Mouse (Mus musculus): ENCODE measurements at regions not wholly inside any gene's neighbourhood (a gene's known extent, or its start where the extent isn't known, plus 50 kb on each side); places are given as distances from the start of the nearest gene placed in this dataset.

DNA sequence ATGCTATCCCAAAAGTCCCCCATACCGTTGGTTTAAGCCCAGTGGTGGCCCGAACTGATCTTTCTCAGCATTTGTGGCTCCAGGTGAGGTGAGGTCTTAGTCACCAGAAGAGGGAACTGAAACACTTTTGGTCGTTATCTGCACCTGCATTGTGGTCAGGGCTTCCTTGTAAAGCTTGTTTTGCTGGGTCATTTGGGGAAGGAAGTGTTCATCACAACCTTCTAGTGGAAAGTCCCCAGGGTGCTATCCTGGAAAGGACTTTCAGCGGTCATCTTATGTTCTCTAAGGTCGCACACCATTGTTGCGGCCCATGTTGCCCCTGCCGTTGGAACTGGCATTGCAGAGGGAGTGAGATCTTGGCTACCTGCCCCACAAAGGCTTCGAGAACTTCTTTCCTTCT lies 651.5 kb upstream of the Pcdh9 start:
- H3K36me3 ChIP-seq (ENCODE audit: control insufficient read depth in 1 of 2, insufficient read depth in 2 of 2, low read length in 2 of 2), result no peaks in the 10 kb centered on the region
- H3K4me3 ChIP-seq (ENCODE audit: control insufficient read depth in 1 of 2, insufficient read depth in 1 of 2, low read depth in 2 of 2, low read length in 2 of 2), result no peak overlapping the region
- no peaks in the 10 kb centered on the region for H3K27me3 ChIP-seq (ENCODE audit: control insufficient read depth in 1 of 2, insufficient read depth in 2 of 2, low read length in 2 of 2)
- no peaks in the 10 kb centered on the region for H3K4me1 ChIP-seq (ENCODE audit: control insufficient read depth in 1 of 2, insufficient read depth in 2 of 2, low read length in 2 of 2)
- H3K27ac ChIP-seq (ENCODE audit: control insufficient read depth, low read depth, low read length), result no peak overlapping the region
- no peak overlapping the region for H3K9ac ChIP-seq (ENCODE audit: control insufficient read depth, low read depth, low read length, poor library complexity, severe bottlenecking)
- peak; percentile 36 for DNase-seq (ENCODE audit: low read depth, low spot score)
- H3K79me2 ChIP-seq (ENCODE audit: control insufficient read depth, insufficient read depth, low read length, poor library complexity), result no peaks in the 10 kb centered on the region
- H3K9me3 ChIP-seq (replicated peaks; ENCODE audit: insufficient read depth, low read length), result no peaks in the 10 kb centered on the region
- TF ChIP-seq EP300 (IDR thresholded peaks at IDR 0.05; ENCODE audit: low read depth in 1 of 2, low read length in 2 of 2), result peak in 1 of 2 experiments; percentile 37; a peak in 1 of 4 replicates
- no peak for TF ChIP-seq MEF2A (IDR thresholded peaks at IDR 0.05; ENCODE audit: extremely low read depth, insufficient replicate concordance, low read depth, low read length, poor library complexity, severe bottlenecking)
- TF ChIP-seq TAL1 (IDR thresholded peaks at IDR 0.05; ENCODE audit: low read length), result no peak
- no peak for TF ChIP-seq CHD2 (IDR thresholded peaks at IDR 0.05; ENCODE audit: low read length)

DNA sequence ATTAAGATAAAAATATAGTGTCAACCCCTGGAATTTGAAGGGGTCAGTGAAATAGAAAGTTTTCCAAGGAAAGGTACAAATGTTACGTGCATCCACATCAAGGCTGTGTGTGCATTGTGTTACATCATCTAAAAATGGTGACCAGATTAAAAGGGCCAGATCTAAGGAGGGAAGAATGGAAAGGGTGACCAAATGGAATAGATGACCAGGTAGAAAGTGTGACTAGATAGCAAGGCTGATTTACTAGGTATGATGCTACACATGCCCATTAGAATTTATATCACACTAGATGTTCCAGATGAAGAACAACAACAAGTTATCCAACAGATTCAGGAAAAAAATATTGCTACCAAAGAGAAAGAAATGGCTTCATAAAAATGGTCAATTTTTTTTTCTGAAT lies 635.2 kb upstream of the Pcdh9 start:
- H3K79me2 ChIP-seq (ENCODE audit: control insufficient read depth, insufficient read depth, low read length, poor library complexity), result no peaks in the 10 kb centered on the region
- no peak for TF ChIP-seq ZKSCAN1 (IDR thresholded peaks at IDR 0.05; ENCODE audit: low read depth, low read length)
- no peak for TF ChIP-seq USF2 (IDR thresholded peaks at IDR 0.05; ENCODE audit: borderline replicate concordance in 1 of 2, insufficient read depth in 1 of 2, low read depth in 1 of 2, low read length in 2 of 2)
- no peak for TF ChIP-seq TAL1 (IDR thresholded peaks at IDR 0.05; ENCODE audit: low read length)
- TF ChIP-seq POLR2AphosphoS2 (IDR thresholded peaks at IDR 0.05; ENCODE audit: low read length), result no peak
- no peak for TF ChIP-seq TCF12 (IDR thresholded peaks at IDR 0.05; ENCODE audit: low read depth, low read length)
- H3K27me3 ChIP-seq (ENCODE audit: control insufficient read depth in 1 of 2, insufficient read depth in 2 of 2, low read length in 2 of 2), result no peaks in the 10 kb centered on the region
- H3K36me3 ChIP-seq (ENCODE audit: control insufficient read depth in 1 of 2, insufficient read depth in 2 of 2, low read length in 2 of 2), result no peaks in the 10 kb centered on the region
- no peak overlapping the region for H3K9ac ChIP-seq (ENCODE audit: control insufficient read depth, low read depth, low read length, poor library complexity, severe bottlenecking)
- H3K4me3 ChIP-seq (ENCODE audit: control insufficient read depth in 1 of 2, insufficient read depth in 1 of 2, low read depth in 2 of 2, low read length in 2 of 2), result no peak overlapping the region
- no peak for DNase-seq (ENCODE audit: low read depth, low spot score)
- H3K4me1 ChIP-seq (ENCODE audit: control insufficient read depth in 1 of 2, insufficient read depth in 2 of 2, low read length in 2 of 2), result no peaks in the 10 kb centered on the region
- H3K9me3 ChIP-seq (replicated peaks; ENCODE audit: insufficient read depth, low read length), result no peaks in the 10 kb centered on the region
- H3K27ac ChIP-seq (ENCODE audit: control insufficient read depth, low read depth, low read length), result no peak overlapping the region

- Histone ChIP-seq H3K4me3 (ENCODE audit: control insufficient read depth in 1 of 2, insufficient read depth in 1 of 2, low read depth in 2 of 2, low read length in 2 of 2) (no peak overlapping the region), H3K9ac (ENCODE audit: control insufficient read depth, low read depth, low read length, poor library complexity, severe bottlenecking) (no peak overlapping the region), H3K27me3 (ENCODE audit: control insufficient read depth in 1 of 2, insufficient read depth in 2 of 2, low read length in 2 of 2) (no peaks in the 10 kb centered on the region), H3K27ac (ENCODE audit: control insufficient read depth, low read depth, low read length) (no peak overlapping the region), H3K9me3 (replicated peaks; ENCODE audit: insufficient read depth, low read length) (no peaks in the 10 kb centered on the region), H3K36me3 (ENCODE audit: control insufficient read depth in 1 of 2, insufficient read depth in 2 of 2, low read length in 2 of 2) (no peaks in the 10 kb centered on the region), H3K79me2 (ENCODE audit: control insufficient read depth, insufficient read depth, low read length, poor library complexity) (no peaks in the 10 kb centered on the region), H3K4me1 (ENCODE audit: control insufficient read depth in 1 of 2, insufficient read depth in 2 of 2, low read length in 2 of 2) (no peaks in the 10 kb centered on the region)
- no peak for DNase-seq (ENCODE audit: low read depth, low spot score)
- no peak for TF ChIP-seq CHD1 (IDR thresholded peaks at IDR 0.05; ENCODE audit: low read depth, low read length)
- TF ChIP-seq RCOR1 (IDR thresholded peaks at IDR 0.05; ENCODE audit: low read depth, low read length), result no peak
- TF ChIP-seq ETS1 (IDR thresholded peaks at IDR 0.05; ENCODE audit: low read depth, low read length), result no peak
- TF ChIP-seq MYC (IDR thresholded peaks at IDR 0.05; ENCODE audit: low read depth, low read length), result no peak
- TF ChIP-seq GABPA (IDR thresholded peaks at IDR 0.05; ENCODE audit: low read depth, low read length), result no peak
- TF ChIP-seq TCF12 (IDR thresholded peaks at IDR 0.05; ENCODE audit: low read depth, low read length), result no peak
- no peak for TF ChIP-seq SMC3 (IDR thresholded peaks at IDR 0.05; ENCODE audit: low read depth, low read length)
- no peak for TF ChIP-seq USF1 (IDR thresholded peaks at IDR 0.05; ENCODE audit: low read depth, low read length)
- no peak for TF ChIP-seq MXI1 (IDR thresholded peaks at IDR 0.05; ENCODE audit: low read depth, low read length)
- no peak for TF ChIP-seq SIN3A (IDR thresholded peaks at IDR 0.05; ENCODE audit: low read length)
- TF ChIP-seq POLR2AphosphoS2 (IDR thresholded peaks at IDR 0.05; ENCODE audit: low read length), result no peak
- TF ChIP-seq ZMIZ1 (IDR thresholded peaks at IDR 0.05; ENCODE audit: low read depth, low read length), result no peak
- TF ChIP-seq E2F4 (IDR thresholded peaks at IDR 0.05; ENCODE audit: borderline replicate concordance, low read depth, low read length), result no peak
- no peak for TF ChIP-seq POLR2A (IDR thresholded peaks at IDR 0.05; ENCODE audit: control insufficient read depth in 1 of 2, insufficient read depth in 1 of 2, low read depth in 1 of 2, low read length in 2 of 2, poor library complexity in 1 of 2)
- TF ChIP-seq HCFC1 (IDR thresholded peaks at IDR 0.05; ENCODE audit: low read depth, low read length), result no peak
- no peak for TF ChIP-seq MEF2A (IDR thresholded peaks at IDR 0.05; ENCODE audit: extremely low read depth, insufficient replicate concordance, low read depth, low read length, poor library complexity, severe bottlenecking)
- no peak for TF ChIP-seq ZC3H11A (IDR thresholded peaks at IDR 0.05; ENCODE audit: low read depth, low read length)
These were observed 634.8 kb upstream of the Pcdh9 start for GRCm38 (mm10) chr14:94525238-94525637.
